18 mouse cellular contexts compared by ENCODE assay signal in the genomic region with DNA sequence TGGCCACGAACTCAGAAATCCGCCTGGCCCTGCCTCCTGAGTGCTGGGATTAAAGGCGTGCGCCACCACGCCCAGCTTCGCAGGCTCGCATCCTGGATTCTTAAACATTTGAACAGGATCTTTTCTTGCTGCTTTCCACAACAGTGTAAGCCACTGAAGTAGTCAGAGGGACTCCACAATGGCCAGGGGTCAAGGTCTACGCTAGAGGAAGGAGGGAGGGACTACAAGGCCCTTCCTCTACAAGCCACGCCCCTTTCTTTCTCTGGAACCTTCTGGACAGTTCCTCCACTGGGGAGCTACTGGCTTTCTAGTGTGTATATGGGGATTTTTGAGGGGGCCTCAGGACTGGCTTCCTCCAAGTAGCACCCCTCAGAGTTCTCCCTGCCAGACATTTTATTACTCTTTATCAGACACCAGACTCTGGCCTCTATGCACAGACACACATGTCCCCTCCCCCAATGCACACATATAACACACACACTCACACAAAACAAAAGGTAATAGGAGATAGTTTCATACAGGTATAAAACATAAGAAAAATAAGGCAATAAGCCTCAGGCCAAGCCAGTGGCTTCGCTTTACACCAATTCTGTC. TPM values are rescaled to one million over a fixed set of nuclear protein-coding genes. Genes with fewer than 3 reads are reported as not detected.
DNase-seq lines count a peak whose midpoint lies in the region; ATAC-seq lines count a peak whose summit lies in the region.
"Had no signal": no experiment of that assay in that cellular context is flagged by ENCODE, and none has a peak within 500 bp of the region (broad histone marks: within the 10 kb centered on the region; RNA-seq: fewer than 3 reads in every experiment).

No protein-coding gene starts in this region.

- no peaks in the 10 kb centered on the region for H3K9me3 ChIP-seq in heart, embryonic 14.5 days (ENCODE audit: control insufficient read depth, low read length)
- H3K9me3 ChIP-seq in lung, embryonic 16.5 days (ENCODE audit: control insufficient read depth, low read length) = no peaks in the 10 kb centered on the region
- no peaks in the 10 kb centered on the region for H3K9me3 ChIP-seq in intestine, embryonic 14.5 days (ENCODE audit: control insufficient read depth, low read length)
- H3K9me3 ChIP-seq: embryonic facial prominence, embryonic 15.5 days; forebrain, embryonic 13.5 days; megakaryocyte, embryonic 14.5 days; neural tube, embryonic 15.5 days had no signal

- peaks cover 67 to 88% of the 10 kb centered on the region in 2 experiments for H3K4me1 ChIP-seq in heart, embryonic 14.5 days (ENCODE audit: control insufficient read depth in 2 of 2, insufficient read depth in 2 of 2, low read length in 2 of 2)
- peaks cover 29% of the 10 kb centered on the region for H3K4me1 ChIP-seq in lung, embryonic 16.5 days (replicated peaks; ENCODE audit: control insufficient read depth, insufficient read depth, low read length)
- 0 out of 2 replicates have a peak, but pooled peaks cover 5% of the 10 kb centered on the region for H3K4me1 ChIP-seq in intestine, embryonic 14.5 days (replicated peaks; ENCODE audit: control insufficient read depth, insufficient read depth, low read length)

- no peak overlapping the region for H3K9ac ChIP-seq in heart, embryonic 14.5 days (ENCODE audit: low read length)
- H3K9ac ChIP-seq in lung, embryonic 16.5 days (ENCODE audit: low read length) = no peak overlapping the region
- H3K9ac ChIP-seq in intestine, embryonic 14.5 days (ENCODE audit: low read length) = no peak overlapping the region
- H3K9ac ChIP-seq: embryonic facial prominence, embryonic 15.5 days; forebrain, embryonic 13.5 days; neural tube, embryonic 15.5 days had no signal

- no peak for DNase-seq in heart, adult 9 months (ENCODE audit: low spot score in 2 of 2)
- DNase-seq in lung, adult 18-20 months = no peak
- no peak for DNase-seq in intestine, embryonic 14.5 days (ENCODE audit: low spot score)
- DNase-seq in yolk sac, embryonic 10.5 days (ENCODE audit: low spot score) = peak; percentile 70
- no peak for DNase-seq in frontal cortex, postnatal 36 days (ENCODE audit: low spot score in 2 of 2)
- no peak for DNase-seq in testis, postnatal 10 days (ENCODE audit: low spot score)
- DNase-seq: cerebellum, adult 9-11 months; thymus, postnatal 4 days had no signal

- no peak for ATAC-seq in heart, embryonic 14.5 days (ENCODE audit: insufficient number of reproducible peaks, insufficient read depth, low FRiP score, low read depth)
- no peak for ATAC-seq in lung, embryonic 16.5 days (ENCODE audit: low read depth)
- ATAC-seq in intestine, embryonic 14.5 days (replicated peaks; ENCODE audit: low FRiP score, low TSS enrichment, low read depth) = peak; percentile 67; the same call in 1 of the 2 replicates
- ATAC-seq: activated CD4-positive, CD25-positive, alpha-beta regulatory T cell, adult 4 months; forebrain, embryonic 13.5 days; hindbrain, postnatal 0 days had no signal

- H3K36me3 ChIP-seq in heart, embryonic 14.5 days (ENCODE audit: control insufficient read depth, insufficient read depth, low read length) = no peaks in the 10 kb centered on the region
- no peaks in the 10 kb centered on the region for H3K36me3 ChIP-seq in lung, embryonic 16.5 days (ENCODE audit: control insufficient read depth, insufficient read depth, low read length)
- H3K36me3 ChIP-seq in intestine, embryonic 14.5 days (ENCODE audit: control insufficient read depth, insufficient read depth, low read length) = no peaks in the 10 kb centered on the region
- H3K36me3 ChIP-seq: embryonic facial prominence, embryonic 15.5 days; neural tube, embryonic 15.5 days had no signal

- no peaks in the 10 kb centered on the region for H3K27me3 ChIP-seq in heart, embryonic 14.5 days (ENCODE audit: control insufficient read depth, insufficient read depth, low read length)
- H3K27me3 ChIP-seq in lung, embryonic 16.5 days (ENCODE audit: control insufficient read depth, insufficient read depth, low read depth, low read length) = no peaks in the 10 kb centered on the region
- no peaks in the 10 kb centered on the region for H3K27me3 ChIP-seq in intestine, embryonic 14.5 days (replicated peaks; ENCODE audit: control insufficient read depth, insufficient read depth, low read length)
- H3K27me3 ChIP-seq: embryonic facial prominence, embryonic 15.5 days; forebrain, embryonic 13.5 days; neural tube, embryonic 15.5 days had no signal

- H3K4me2 ChIP-seq in heart, embryonic 14.5 days (ENCODE audit: low read length) = no peak overlapping the region
- H3K4me2 ChIP-seq in lung, embryonic 16.5 days (ENCODE audit: low read depth, low read length) = no peak overlapping the region
- H3K4me2 ChIP-seq in intestine, embryonic 14.5 days (ENCODE audit: low read length) = no peak overlapping the region
- H3K4me2 ChIP-seq: embryonic facial prominence, embryonic 15.5 days; forebrain, embryonic 13.5 days; heart, embryonic 11.5 days; liver, embryonic 11.5 days; neural tube, embryonic 15.5 days had no signal

- peak overlapping the region; percentile 43 to 56; a peak in 2 of 4 replicates for H3K27ac ChIP-seq in heart, embryonic 14.5 days (replicated peaks in 1 of 2; ENCODE audit: control insufficient read depth in 1 of 2, insufficient read depth in 1 of 2, low read depth in 2 of 2, low read length in 2 of 2)
- H3K27ac ChIP-seq in lung, embryonic 16.5 days (ENCODE audit: low read length) = peak overlapping the region; percentile 41; the same call in 1 of the 2 replicates
- H3K27ac ChIP-seq in intestine, embryonic 14.5 days (ENCODE audit: low read depth) = 0 out of 2 replicates have a peak overlapping the region, but pooled peaks have one; percentile 7
- H3K27ac ChIP-seq: embryonic facial prominence, embryonic 15.5 days; forebrain, embryonic 13.5 days; hindbrain, postnatal 0 days; neural tube, embryonic 15.5 days had no signal

- H3K4me3 ChIP-seq in heart, embryonic 14.5 days (ENCODE audit: control insufficient read depth in 1 of 2, insufficient read depth in 1 of 2, low read depth in 1 of 2, low read length in 2 of 2) = no peak overlapping the region
- no peak overlapping the region for H3K4me3 ChIP-seq in lung, embryonic 16.5 days (ENCODE audit: low read length)
- H3K4me3 ChIP-seq in intestine, embryonic 14.5 days (ENCODE audit: low read depth, low read length) = no peak overlapping the region
- H3K4me3 ChIP-seq: embryonic facial prominence, embryonic 15.5 days; forebrain, embryonic 13.5 days; megakaryocyte, embryonic 14.5 days; neural tube, embryonic 15.5 days had no signal

- WGBS in heart, embryonic 14.5 days = 94% methylated on average over 10 of the region's 10 CpGs
- 91% methylated on average over 9 of the region's 10 CpGs for WGBS in lung, embryonic 16.5 days
- WGBS in intestine, embryonic 14.5 days = 84% methylated on average over 10 of the region's 10 CpGs

RNA-seq across cellular contexts. Expression of a gene that starts 53.7 kb away (rescaled TPM):
- 17.0 and 17.3 TPM in 2 replicates for polyA plus RNA-seq in heart, embryonic 14.5 days (2014; fragmentation: Nextera tagmentation; extraction: Ambion mirVana)
- 2.0 and 2.9 TPM in 2 replicates for polyA plus RNA-seq in lung, embryonic 16.5 days (2015; fragmentation: Nextera tagmentation; extraction: Ambion mirVana)
- 1.6 and 2.0 TPM in 2 replicates for polyA plus RNA-seq in intestine, embryonic 14.5 days (2014; fragmentation: Nextera tagmentation; extraction: Ambion mirVana)

RNA-seq across cellular contexts. Expression of a gene that starts 56.2 kb away (rescaled TPM):
- polyA plus RNA-seq in heart, embryonic 14.5 days (2014; fragmentation: Nextera tagmentation; extraction: Ambion mirVana) = 23.1 and 23.7 TPM in 2 replicates
- 17.1 and 17.9 TPM in 2 replicates for polyA plus RNA-seq in lung, embryonic 16.5 days (2015; fragmentation: Nextera tagmentation; extraction: Ambion mirVana)
- 27.9 and 31.5 TPM in 2 replicates for polyA plus RNA-seq in intestine, embryonic 14.5 days (2014; fragmentation: Nextera tagmentation; extraction: Ambion mirVana)
